Mouse (Mus musculus) neural tube, embryonic 10.5 days (tissue): ENCODE data around the gene Tmprss11d.
"Not testable (repeated sequence)": the region's sequence is repeated elsewhere in the genome, so short reads cannot be mapped to it uniquely, and the experiment has no call there.

Source experiments
- DNase-seq: peaks from one replicate; pipeline ENCODE4 v3.0.0-alpha.2; 2017; ENCODE audit warnings: low spot score; ENCODE audit errors: extremely low spot score

Tmprss11d gene

DNA sequence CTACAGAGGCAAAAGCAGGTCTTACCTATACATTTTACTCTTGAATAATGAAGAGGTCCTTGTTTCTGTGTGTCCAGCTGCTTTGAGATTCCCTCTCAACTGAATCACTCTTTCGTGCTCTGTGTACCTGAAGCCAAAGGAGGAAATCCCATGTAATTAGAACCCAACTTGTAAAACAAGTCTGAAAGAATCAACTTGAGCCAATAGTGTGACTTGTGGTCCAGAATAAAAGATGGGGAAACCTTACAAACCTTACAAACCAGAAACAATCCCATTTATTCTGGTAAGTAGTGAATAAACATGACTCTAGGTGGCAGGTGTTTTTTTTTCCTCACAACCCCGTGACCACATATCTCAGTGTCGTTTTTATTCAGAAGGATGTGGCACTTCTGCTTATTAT is at the start of gene Tmprss11d:
Gene Tmprss11d, minus strand, starts transcription at position 101 of the 400 bp plus-strand sequence.
- DNase-seq, result no peak

DNA sequence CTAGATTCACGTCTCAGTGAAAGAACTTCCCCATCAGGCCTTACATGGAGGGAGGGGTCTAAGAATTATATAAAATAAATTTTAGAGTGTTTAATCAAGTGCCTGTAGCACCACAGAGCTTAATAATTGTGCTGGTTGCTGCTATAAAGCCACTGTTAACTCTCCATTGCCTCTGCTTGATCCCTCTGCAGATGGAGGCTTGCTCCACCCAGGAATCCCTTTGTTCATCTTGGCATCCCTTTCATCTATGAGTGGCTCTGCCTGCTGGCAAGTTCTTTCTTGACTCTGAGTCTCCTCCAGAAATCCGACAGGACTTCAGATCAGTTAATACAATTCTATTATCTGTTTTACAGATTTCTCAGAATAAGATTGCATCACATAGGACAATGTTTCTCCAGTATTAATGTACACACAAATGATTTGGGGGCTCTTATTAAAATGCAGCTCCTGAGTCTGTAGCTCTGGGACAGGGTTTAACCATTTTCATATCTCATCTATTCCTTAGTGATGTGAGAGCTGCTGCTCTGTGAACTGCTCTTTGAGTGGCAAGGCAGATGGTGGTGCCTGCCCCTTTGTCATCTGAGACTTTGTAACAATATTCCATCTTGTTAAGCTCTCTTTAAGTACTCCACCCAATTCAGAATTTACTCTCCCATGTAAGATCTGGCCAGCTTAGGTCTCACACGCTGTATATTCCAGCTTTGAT is 48.3 kb upstream of the Tmprss11d start:
- DNase-seq, result no peak

DNA sequence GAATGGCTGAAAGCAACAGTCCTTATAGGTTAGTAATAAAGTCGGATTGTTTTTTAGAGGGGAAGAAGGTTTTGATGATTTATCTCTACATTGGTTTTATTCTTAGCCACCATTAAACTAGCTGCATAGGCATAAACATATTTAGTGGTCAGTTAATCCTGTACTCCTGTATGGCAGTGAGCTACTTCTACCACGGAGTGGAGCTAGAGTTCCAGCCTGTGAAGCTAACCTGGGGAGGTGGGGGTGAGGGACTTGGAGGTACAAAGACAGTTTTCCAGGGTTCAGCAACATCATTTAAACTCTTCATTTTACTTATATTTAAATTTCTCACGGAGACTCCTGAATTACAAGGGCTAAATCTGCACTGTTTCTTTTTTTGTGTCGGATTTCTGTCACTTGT is 46.3 kb upstream of the Tmprss11d start:
- no peak for DNase-seq

DNA sequence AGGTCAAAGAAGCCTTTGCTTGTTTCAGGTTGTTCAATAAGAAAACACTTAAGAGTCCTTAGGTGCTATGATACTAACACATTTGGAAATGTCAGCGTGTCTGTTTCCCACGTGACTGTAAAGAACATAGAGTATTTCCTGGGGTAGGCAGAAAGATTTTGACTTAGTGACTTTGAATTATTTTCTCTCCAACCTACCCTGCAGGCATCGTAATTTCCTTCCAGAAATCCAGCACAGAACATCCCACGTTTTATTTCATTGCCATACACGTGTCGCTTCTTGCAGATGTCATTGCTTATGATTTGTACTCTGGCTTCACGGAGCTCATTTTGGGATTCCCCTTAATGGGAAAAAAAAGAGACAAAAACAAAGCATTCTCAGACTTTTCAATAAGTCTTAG is 41.1 kb upstream of the Tmprss11d start:
- DNase-seq, result no peak

DNA sequence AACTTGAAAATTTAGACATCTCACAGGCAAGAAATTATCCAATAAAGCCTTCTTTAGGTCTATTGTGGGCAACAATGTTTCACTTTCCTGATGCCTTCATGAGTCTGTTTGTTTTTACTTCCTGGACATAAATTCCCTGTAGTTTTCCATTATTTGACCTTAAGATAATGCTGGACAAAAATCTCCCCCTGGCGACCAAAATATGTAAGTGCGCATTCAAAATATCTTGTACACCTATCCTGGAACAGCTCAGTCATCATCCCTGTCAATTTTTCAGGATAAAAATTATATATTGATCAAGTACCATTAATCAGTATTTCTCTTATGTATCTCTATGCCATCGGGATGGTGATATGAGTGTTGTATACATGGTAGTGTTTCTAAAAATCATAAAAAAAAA is 37.6 kb upstream of the Tmprss11d start:
- DNase-seq, result no peak

DNA sequence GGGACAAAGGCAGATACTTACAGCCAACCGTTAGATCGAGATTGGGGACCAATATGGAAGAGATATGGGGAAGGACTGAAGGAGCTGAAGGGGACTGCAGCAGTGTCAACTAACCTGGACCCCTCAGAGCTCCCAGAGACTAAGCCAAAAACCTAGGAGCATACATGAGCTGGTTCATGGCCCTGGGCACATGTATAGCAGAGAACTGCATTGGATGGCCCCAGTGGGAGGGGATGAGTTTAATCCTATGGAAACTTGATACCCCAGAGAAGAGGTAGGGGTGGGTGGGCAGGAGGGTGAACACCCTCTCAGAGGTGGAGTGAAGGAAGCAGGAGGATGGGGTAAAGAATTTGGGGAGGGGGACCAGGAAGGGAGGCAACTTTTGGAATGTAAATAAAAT is 34.7 kb upstream of the Tmprss11d start:
- no peak for DNase-seq

DNA sequence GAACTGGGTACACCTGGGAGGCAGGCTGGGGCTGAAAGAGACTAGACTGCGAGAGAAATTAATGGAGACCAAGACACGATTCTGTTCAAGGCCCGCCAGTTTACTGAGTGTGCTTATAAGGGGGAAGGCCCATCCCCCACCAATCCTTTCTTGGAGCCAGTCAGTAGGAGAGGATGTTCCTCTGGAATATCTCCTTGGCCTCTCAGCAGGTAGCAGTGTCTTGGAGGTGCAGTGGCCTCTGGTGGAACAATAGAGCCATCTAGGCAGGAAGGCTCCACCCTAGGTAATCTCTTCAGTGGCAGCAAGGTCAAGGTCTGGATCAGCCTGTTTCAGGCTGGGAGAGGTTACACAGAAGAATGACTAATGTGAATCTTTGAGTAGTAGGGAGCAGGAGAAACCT is 34.0 kb upstream of the Tmprss11d start:
- DNase-seq, result no peak

DNA sequence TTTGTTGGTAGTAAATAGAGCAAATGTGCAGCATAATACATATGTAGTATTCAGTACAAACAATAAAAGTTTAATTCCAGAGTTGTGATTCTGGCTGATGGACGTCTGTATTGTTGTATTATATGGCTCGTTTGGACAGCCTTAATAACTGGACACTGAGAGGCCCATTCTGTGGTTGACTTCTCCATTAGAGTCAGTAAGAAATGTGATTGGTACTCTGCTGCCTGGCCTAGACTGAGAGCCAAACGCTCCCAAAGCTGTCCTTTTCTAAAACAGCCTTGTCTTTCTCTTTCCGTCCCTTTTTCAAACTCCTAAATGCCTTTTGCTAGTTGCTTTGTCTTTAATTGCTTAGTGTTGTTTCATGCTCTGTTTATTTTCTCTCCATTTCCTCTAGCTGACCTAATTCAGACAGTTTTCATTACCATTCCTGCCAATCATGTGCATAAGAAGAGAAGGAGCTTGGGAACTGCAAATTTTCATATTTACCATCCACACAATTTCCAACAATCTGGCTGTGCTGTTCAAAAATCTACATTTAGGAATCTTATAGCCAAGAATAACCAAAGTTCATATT is 13.7 kb downstream of the Tmprss11d start:
- DNase-seq, result no peak

DNA sequence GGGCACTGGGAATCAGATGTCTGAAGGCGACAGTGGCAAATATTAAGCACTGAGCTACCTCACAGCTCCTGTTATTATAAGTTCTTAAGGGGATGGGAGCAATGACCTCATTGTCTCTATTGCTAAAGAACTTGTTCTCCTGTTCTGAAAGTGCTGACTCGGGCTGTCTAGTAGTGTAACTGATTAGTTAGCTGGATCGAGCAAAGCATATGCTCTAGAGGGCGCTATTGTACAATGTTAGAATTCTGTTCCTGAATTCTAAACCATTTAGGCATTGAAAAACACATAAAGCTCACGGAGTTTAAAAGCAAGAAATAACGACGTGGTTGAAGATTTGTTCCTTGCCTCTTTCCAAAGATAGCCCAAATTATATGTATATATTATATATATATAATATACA is 20.3 kb downstream of the Tmprss11d start:
- DNase-seq, result no peak

DNA sequence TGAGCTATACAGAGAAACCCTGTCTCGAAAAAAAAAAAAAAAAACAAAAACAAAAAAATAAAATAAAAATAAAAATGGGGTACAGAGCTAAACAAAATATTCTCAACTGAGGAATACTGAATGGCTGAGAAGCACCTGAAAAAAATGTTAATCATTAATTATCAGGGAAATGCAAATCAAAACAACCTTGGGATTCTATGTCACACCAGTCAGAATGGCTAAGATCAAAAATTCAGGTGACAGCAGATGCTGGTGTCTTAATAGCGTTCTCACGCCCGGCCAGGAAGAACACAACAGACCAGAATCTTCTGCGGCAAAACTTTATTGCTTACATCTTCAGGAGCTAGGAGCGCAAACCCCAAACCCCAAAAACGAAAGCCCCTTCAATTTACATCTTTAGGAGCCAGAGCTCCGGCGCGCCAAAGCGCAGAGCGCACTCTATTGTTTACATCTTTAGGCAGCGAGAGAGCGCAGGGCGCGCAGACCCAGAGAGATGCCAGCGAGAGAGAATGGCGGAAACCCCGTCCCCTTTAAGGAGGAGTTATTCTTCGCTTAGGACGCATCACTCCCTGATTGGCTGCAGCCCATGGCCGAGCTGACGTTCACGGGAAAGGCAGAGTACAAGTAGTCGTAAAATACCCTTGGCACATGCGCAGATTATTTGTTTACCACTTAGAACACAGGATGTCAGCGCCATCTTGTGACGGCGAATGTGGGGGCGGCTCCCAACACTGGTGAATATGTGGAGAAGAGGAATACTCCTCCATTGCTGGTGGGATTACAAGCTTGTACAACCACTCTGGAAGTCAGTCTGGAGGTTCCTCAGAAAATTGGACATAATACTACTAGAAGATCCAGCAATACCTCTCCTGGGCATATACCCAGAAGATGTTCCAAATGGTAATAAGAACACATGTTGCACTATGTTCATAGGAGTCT is 54.9 kb downstream of the Tmprss11d start:
- not testable (repeated sequence) for DNase-seq

DNA sequence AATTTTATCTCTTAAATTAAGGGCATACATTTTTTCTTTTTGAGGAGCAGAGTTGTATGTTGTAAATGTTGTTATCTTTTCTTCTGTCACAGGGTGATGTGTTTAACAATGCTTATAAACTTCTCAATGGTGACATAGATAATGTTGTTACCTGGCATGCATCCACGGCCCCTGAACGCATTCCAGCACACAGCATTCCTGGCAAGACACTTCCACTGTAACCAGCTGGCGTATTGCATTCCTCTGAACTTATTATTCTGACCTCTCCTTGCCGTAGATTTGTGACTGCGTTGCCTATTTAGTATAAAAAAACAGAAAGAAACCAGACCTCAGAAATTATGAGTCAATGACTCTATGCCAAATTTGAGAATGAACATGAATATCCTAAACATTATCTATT is 67.1 kb downstream of the Tmprss11d start:
- DNase-seq, result no peak

DNA sequence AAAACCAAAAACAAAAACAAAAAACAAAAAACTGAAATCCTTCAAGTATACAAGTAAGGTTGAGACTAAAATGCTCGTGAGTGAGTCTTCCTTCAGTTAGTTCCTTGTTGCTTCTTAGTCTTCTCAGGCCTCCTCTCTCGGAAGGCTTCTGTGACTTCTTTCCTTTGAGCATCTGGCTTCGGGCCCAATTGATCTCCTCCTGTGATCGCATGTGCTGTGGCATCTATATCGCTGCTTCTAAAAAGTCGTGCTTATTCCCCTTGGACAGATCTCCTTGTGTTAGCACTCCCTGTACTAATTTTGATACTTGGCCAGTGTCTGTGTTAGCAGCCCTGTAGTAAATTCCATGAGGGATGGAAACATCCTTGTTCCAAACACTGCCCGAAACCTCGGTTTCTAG is 69.3 kb downstream of the Tmprss11d start:
- no peak for DNase-seq

DNA sequence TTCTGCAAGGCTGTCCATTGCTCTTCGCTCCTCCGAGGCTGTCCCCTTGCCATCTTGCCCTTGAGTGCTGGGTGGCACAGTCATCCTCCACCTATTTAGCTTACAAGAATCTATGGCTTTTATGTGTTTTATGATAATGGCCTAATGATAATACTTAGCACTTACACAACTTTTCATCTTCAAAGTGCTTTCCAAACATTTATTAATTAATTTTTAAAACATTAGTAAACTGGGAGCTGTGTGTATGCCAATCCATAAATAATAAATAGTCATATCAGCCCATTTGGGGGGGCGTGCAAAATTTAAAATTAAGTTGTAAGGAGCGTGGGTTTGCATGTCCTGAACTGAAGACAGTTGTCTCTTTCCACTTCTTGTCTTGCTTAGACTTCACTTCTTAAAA is 84.0 kb downstream of the Tmprss11d start, which contains the start of gene Tmprss11c:
Gene Tmprss11c, minus strand, starts transcription at position 101 of the 400 bp plus-strand sequence.
- no peak for DNase-seq
